Mouse (Mus musculus): ENCODE results near the gene Ttc7b.

The Ttc7b gene

GRCm38 (mm10) chr12:100381941-100382340 lies 138.7 kb downstream of the Ttc7b start:
- no peak for DNase-seq (ENCODE audit: low spot score in 2 of 2)

DNA sequence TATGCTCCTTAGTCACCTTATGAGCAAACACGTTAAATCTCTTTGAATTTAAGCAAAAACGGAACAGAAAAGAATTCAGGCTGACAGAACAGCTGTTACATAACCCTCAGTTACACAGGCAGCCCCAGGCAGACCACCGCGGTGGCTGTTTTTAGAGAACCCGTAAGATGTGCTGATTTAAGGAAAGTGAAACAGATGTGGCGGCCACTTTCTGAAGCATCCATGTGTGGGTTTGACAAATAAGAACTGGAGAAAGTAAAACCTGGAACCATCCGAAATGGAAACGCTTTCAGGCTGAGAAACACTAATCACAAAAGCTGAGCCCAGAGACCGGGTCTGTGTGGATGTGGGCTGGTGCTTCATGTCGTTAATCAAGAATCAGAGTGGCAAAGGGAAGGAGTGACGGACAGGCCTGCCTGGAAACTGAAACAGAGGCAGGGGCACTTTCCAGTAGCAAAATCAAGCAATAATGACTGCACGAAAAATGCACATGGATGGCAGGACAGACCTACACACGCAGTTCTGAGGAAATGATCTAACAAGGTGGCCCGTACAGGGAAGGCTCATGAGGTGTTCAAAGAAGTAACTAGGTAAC lies 139.8 kb downstream of the Ttc7b start:
- DNase-seq (ENCODE audit: low spot score in 2 of 2): no peak

GRCm38 (mm10) chr12:100379833-100380232 lies 140.8 kb downstream of the Ttc7b start:
- DNase-seq (ENCODE audit: low spot score in 2 of 2): no peak

DNA sequence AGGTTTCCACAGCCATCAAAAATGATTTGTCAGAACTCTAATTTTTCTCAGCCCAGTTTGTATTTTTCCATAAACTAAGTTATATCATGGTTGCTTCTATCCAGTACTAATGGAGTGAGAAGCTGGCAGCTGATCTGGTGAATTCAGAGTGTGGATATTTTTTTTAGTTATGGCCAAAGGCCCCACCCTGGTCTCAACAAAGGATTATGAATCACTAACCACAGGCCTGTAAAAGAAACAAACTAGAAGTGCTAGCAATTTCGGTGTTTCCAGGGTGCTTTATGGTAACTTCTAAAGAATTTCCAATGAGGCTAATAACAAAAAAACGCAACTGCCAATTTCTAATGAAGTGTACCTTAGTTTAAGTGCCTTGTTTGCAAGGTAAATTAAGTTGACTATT lies 142.4 kb downstream of the Ttc7b start:
- DNase-seq (ENCODE audit: low spot score in 2 of 2): no peak

DNA sequence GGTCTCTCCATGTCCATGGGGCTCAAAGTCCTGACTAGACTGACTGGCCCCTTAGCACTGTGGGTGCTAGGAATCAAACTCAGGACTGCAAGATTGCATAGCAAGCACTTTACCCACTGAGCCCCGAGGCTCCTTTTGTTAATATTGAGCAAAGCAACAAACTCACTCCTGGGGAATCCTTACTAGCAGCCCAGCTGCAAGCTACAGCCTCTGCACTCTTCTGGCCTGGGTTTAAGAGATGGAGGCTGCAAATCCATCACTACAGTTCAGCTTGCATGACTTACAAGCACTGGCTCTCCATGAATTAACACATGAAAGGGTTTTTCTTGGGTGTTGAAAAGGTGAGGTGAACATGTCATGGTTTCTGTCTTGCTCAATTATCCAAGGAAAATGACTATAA lies 142.8 kb downstream of the Ttc7b start:
- no peak for DNase-seq (ENCODE audit: low spot score in 2 of 2)

DNA sequence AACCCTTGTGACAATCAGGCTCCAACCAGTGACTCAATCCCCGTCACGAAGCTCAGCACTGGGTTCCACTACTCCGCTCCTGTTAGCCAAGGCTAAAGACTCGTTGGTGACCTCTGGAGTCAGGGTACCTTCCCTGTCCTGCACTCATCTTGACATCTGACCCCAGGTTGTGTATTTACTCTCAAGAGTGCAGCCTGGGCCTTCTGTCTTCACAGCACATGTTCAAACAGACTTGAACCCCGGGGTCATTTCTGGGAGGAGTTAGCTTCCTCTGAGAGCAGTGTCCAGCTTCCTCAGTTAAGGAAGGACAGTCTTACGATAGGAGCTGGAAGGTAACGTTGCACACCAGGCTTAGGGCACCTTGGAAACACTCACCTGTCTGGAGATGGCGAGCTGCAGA lies 144.8 kb downstream of the Ttc7b start:
- DNase-seq (ENCODE audit: low spot score in 2 of 2): no peak

- DNase-seq (ENCODE audit: low spot score in 2 of 2): no peak
These were observed 147.8 kb downstream of the Ttc7b start for GRCm38 (mm10) chr12:100372785-100373184.

DNA sequence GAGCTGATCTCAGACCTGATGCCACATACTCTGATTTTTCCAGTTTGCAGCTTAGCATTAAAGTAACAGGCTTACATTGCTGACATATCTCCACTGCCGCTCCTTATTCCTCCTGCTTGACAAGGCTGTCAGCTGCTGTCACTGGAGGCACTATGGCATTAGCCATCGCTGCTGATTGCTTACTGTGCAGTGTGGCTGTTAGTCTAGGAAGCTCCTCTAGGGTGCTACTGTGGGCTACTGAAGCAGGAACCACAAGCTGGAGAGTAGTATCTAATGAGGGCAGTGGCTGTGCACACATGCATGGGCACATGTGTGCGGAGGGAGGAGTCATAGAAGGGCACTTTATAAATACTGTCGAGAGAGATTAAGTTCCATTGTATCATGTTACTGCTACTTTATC lies 148.6 kb downstream of the Ttc7b start:
- no peak for DNase-seq (ENCODE audit: low spot score in 2 of 2)

GRCm38 (mm10) chr12:100369786-100370185 lies 150.8 kb downstream of the Ttc7b start:
- DNase-seq (ENCODE audit: low spot score in 2 of 2): no peak

GRCm38 (mm10) chr12:100369220-100369619 lies 151.4 kb downstream of the Ttc7b start:
- DNase-seq (ENCODE audit: low spot score in 2 of 2): no peak

GRCm38 (mm10) chr12:100361330-100361729 lies 159.3 kb downstream of the Ttc7b start:
- DNase-seq (ENCODE audit: low spot score in 2 of 2): no peak

GRCm38 (mm10) chr12:100358040-100358620 lies 162.5 kb downstream of the Ttc7b start:
- DNase-seq (ENCODE audit: low spot score in 2 of 2): no peak

- DNase-seq (ENCODE audit: low spot score in 2 of 2): no peak
These were observed 164.2 kb downstream of the Ttc7b start for GRCm38 (mm10) chr12:100356407-100356806.

DNA sequence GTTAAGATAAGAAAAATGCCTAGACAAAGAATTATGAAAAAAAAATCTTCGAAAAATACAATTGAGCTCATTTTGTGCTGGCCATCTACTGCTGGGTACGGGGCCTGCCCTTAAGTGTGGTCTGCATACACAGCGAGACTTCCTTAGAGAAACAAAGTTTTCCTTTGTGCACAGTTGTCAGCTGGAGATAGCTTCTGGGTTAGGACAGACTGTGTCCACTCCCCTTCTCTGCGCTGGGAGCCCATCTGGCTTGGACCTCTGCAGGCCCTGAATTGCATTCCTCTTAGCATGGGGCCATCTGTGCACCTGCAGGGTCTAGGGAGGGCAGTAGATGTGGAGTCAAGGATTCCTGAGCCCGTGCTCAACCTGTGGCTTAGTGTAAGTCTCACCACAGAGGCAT lies 165.1 kb downstream of the Ttc7b start:
- no peak for DNase-seq (ENCODE audit: low spot score in 2 of 2)

DNA sequence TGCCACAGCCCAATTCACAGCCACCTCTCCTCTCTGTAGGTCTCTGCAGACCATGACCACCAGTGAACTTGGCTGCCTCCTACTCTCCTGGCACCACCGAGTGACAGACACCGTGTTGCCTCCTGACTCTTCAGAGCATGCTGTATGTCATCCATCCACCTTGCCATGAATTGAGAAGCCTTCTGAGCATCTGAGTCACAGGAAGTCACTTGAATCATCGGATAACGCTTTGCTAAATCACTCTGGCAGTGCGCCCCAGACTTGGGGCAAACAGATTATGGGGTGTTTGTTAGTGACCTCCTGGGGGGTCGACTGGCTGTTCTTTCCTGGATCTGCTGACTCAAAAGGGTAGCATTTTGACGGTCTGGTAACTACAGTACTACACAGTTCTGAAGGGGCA lies 166.7 kb downstream of the Ttc7b start:
- no peak for DNase-seq (ENCODE audit: low spot score in 2 of 2)

GRCm38 (mm10) chr12:100353075-100353782 lies 167.4 kb downstream of the Ttc7b start:
- DNase-seq (ENCODE audit: low spot score in 2 of 2): no peak

DNA sequence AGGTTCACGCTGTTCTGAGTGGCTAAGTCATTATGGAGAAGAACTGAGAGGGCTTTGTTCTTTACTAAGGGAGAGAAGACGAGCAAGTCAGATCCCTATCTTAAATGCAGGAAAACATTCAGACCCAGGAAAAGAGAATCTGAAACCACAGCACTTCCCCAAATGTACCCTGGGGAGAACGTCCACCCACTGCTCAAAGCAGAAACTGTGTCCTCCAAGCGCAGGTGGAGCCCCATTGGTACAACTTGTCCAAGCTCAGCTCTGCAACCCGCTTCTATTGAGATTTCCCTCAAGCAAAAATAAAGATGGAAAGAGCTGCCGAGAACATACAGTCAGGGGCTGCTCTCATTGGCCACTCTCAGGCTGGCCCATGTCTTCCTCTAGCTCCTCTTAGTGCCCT lies 168.5 kb downstream of the Ttc7b start:
- peak in 1 of 2 experiments; percentile 17 for DNase-seq (ENCODE audit: low spot score in 2 of 2)

DNA sequence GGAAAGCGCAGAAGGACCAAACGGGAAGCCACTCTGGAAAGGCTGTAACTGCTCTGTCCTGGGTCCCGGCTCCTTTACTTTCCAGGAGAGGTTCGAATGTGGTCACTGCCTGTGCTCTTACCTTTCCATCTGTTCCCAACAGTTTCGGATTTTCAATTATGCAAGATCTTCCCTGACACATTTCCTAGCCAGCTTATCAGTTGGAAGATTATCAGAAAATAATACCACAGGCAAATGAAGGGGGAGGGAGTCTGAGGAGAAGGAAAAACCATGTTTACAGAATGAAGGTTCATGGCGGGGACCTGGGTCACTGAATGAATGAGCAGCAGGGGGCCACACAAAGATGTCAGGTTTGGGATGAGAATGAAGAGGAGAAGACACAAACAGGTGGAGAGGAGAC lies 177.1 kb downstream of the Ttc7b start:
- no peak for DNase-seq (ENCODE audit: low spot score in 2 of 2)

GRCm38 (mm10) chr12:100341614-100342013 lies 179.0 kb downstream of the Ttc7b start:
- DNase-seq (ENCODE audit: low spot score in 2 of 2): no peak

- DNase-seq (ENCODE audit: low spot score in 2 of 2): no peak
These were observed 179.6 kb downstream of the Ttc7b start for GRCm38 (mm10) chr12:100340901-100341460.

DNA sequence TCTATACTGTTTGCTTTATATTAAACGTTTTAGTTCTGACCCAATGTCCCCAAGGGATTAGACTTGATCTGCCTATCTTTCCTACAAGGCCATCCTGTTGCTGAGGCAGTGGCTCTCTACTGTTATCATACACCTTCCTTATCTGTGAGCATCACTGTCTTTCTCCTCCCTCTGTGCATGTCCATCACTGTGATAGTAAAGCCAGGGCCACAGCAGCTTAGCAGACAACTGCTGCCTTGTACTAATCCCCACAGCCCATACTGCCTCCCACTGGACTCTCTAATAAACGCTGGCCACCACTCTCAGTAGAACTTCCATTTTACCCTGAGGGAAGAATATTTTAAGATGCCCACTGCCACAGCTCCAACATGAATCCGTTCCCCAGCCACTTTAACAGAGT lies 182.6 kb downstream of the Ttc7b start:
- no peak for DNase-seq (ENCODE audit: low spot score in 2 of 2)

- no peak for DNase-seq (ENCODE audit: low spot score in 2 of 2)
These were observed 183.1 kb downstream of the Ttc7b start for GRCm38 (mm10) chr12:100337351-100338018.

Data from heart, adult 9 months (tissue).